Mouse (Mus musculus): ENCODE results near the gene Dscaml1.

DNA sequence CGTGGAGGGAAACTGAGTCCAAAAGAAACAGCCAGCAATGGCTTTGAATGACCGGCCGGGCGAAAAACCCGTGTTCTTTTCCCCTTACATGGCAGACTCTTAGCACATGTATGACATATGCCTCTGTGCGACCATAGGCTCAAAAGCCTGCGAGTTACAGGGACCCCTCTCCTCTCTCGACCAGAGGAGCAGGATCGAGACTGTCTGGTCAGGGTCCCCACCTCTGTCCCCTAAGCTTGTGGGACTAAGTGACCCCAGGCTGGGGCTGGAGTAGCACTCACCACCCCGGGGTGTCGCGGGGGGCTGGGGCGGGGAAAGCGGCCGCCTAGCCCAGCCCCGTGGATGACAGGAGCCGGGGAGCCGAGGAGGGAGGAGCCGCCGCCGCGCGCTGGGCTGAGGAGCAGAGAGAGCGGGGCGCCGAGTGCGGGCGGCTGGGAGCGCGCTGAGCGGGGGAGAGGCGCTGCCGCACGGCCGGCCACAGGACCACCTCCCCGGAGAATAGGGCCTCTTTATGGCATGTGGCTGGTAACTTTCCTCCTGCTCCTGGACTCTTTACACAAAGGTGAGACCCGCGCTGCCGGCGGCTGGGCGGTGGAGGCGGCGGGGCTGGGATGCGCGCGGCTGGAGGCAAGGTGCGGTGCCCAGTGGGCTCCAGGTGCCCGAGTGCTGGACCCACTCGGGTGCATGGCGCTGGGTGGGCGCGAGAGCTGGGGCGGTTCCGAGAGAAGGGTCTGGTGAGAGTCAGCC, 3.7 kb downstream of the Dscaml1 start:
- no peak for TF ChIP-seq POLR2A (IDR thresholded peaks at IDR 0.05; ENCODE audit: control insufficient read depth, low read depth, low read length)
- TF ChIP-seq CTCF (IDR thresholded peaks at IDR 0.05; ENCODE audit: control insufficient read depth, insufficient read depth, insufficient replicate concordance, low read depth, low read length), result no peak
